Mouse (Mus musculus): ENCODE results near the gene Dnajc16. TPM values are rescaled to one million over a fixed set of nuclear protein-coding genes. Genes with fewer than 3 reads are reported as not detected.

Dnajc16 gene
- total and polyA plus RNA-seq, 3 experiments: 3.2 to 6.8 TPM; not detected in 1

DNA sequence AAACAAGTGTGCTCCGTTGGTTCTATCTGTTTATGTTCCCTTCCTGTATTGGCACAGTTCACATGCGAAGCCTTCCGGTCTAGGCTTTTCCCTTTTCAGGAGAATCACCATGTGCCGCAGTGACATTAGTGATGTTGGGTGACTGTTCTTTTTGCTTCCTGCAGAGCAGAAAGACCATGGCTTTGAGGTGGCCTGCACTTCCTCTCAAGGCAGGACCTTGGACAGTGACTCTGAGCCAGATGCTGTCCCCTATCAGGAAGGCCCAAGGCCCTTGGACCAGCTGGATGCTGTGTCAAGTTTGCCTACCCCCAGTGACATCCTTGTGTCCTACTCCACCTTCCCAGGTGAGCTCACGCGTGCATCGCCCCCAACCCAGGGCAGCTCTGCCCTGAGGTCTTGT lies 20.6 kb upstream of the Dnajc16 start:
- Histone ChIP-seq H3K4me1 (ENCODE audit: control insufficient read depth in 1 of 2, insufficient read depth in 2 of 2, low read length in 2 of 2) (no peaks in the 10 kb centered on the region), H3K36me3 (ENCODE audit: control insufficient read depth in 1 of 2, insufficient read depth in 2 of 2, low read length in 2 of 2) (no peaks in the 10 kb centered on the region), H3K9ac (ENCODE audit: control insufficient read depth, low read depth, low read length, poor library complexity, severe bottlenecking) (no peak overlapping the region), H3K4me3 (ENCODE audit: control insufficient read depth in 1 of 2, insufficient read depth in 1 of 2, low read depth in 2 of 2, low read length in 2 of 2) (no peak overlapping the region), H3K27me3 (ENCODE audit: control insufficient read depth in 1 of 2, insufficient read depth in 2 of 2, low read length in 2 of 2) (no peaks in the 10 kb centered on the region), H3K9me3 (replicated peaks; ENCODE audit: insufficient read depth, low read length) (no peaks in the 10 kb centered on the region), H3K79me2 (ENCODE audit: control insufficient read depth, insufficient read depth, low read length, poor library complexity) (no peaks in the 10 kb centered on the region), H3K27ac (ENCODE audit: control insufficient read depth, low read depth, low read length) (no peak overlapping the region)
- TF ChIP-seq HCFC1 (IDR thresholded peaks at IDR 0.05; ENCODE audit: low read depth, low read length) (no peak), UBTF (IDR thresholded peaks at IDR 0.05; ENCODE audit: borderline replicate concordance, insufficient read depth, low read depth, low read length) (no peak), MAZ (IDR thresholded peaks at IDR 0.05; ENCODE audit: low read depth, low read length) (no peak), USF2 (IDR thresholded peaks at IDR 0.05; ENCODE audit: borderline replicate concordance in 1 of 2, insufficient read depth in 1 of 2, low read depth in 1 of 2, low read length in 2 of 2) (no peak), MYB (IDR thresholded peaks at IDR 0.05; ENCODE audit: low read depth, low read length) (no peak), TAL1 (IDR thresholded peaks at IDR 0.05; ENCODE audit: low read length) (no peak), ZKSCAN1 (IDR thresholded peaks at IDR 0.05; ENCODE audit: low read depth, low read length) (no peak), POLR2AphosphoS2 (IDR thresholded peaks at IDR 0.05; ENCODE audit: low read length) (no peak), POLR2AphosphoS5 (IDR thresholded peaks at IDR 0.05; ENCODE audit: borderline replicate concordance, low read depth, low read length) (no peak)
- DNase-seq (ENCODE audit: low read depth, low spot score): peak; percentile 37

DNA sequence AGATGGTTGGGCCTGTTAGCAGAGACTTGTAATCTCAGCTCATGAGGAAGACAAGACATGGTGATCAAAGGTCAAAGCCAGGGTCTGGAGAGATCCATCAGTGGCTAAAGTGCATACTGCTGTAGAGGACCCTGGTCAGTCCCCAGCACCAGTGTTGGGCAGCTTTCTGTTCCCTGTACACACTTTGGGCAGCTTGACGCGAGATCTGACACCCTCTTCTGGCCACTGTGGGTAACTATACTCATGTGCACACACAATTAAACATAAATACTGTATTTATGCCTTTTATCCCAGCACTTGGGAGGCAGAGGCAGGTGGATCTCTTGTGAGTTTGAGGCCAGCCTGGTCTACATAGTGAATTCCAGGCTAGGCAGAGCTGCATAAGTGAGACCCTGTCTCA lies 20.2 kb upstream of the Dnajc16 start:
- no peaks in the 10 kb centered on the region for H3K4me1 ChIP-seq (ENCODE audit: control insufficient read depth in 1 of 2, insufficient read depth in 2 of 2, low read length in 2 of 2)
- no peak overlapping the region for H3K27ac ChIP-seq (ENCODE audit: control insufficient read depth, low read depth, low read length)
- TF ChIP-seq EP300 (IDR thresholded peaks at IDR 0.05; ENCODE audit: low read depth in 1 of 2, low read length in 2 of 2) (no peak), CTCF (IDR thresholded peaks at IDR 0.05 in 2 of 3, conservative IDR thresholded peaks at IDR 0.05 in 1 of 3; ENCODE audit: control insufficient read depth in 1 of 3, insufficient read depth in 1 of 3, low read depth in 2 of 3, low read length in 3 of 3, poor library complexity in 1 of 3, severe bottlenecking in 1 of 3) (peak in 1 of 3 experiments; percentile 6; a peak in 2 of 6 replicates), ZKSCAN1 (IDR thresholded peaks at IDR 0.05; ENCODE audit: low read depth, low read length) (no peak), USF2 (IDR thresholded peaks at IDR 0.05; ENCODE audit: borderline replicate concordance in 1 of 2, insufficient read depth in 1 of 2, low read depth in 1 of 2, low read length in 2 of 2) (no peak), MEF2A (IDR thresholded peaks at IDR 0.05; ENCODE audit: extremely low read depth, insufficient replicate concordance, low read depth, low read length, poor library complexity, severe bottlenecking) (no peak), UBTF (IDR thresholded peaks at IDR 0.05; ENCODE audit: borderline replicate concordance, insufficient read depth, low read depth, low read length) (no peak), ELF1 (IDR thresholded peaks at IDR 0.05; ENCODE audit: low read depth, low read length) (no peak), TCF12 (IDR thresholded peaks at IDR 0.05; ENCODE audit: low read depth, low read length) (no peak), MAZ (IDR thresholded peaks at IDR 0.05; ENCODE audit: low read depth, low read length) (no peak), JUND (IDR thresholded peaks at IDR 0.05; ENCODE audit: low read depth, low read length) (no peak), MAFK (IDR thresholded peaks at IDR 0.05; ENCODE audit: borderline replicate concordance, low read depth, low read length) (no peak), SMC3 (IDR thresholded peaks at IDR 0.05; ENCODE audit: low read depth, low read length) (peak; percentile 17; the same call in 1 of the 2 replicates)
- no peak overlapping the region for H3K9ac ChIP-seq (ENCODE audit: control insufficient read depth, low read depth, low read length, poor library complexity, severe bottlenecking)
- H3K79me2 ChIP-seq (ENCODE audit: control insufficient read depth, insufficient read depth, low read length, poor library complexity): no peaks in the 10 kb centered on the region
- no peaks in the 10 kb centered on the region for H3K27me3 ChIP-seq (ENCODE audit: control insufficient read depth in 1 of 2, insufficient read depth in 2 of 2, low read length in 2 of 2)
- DNase-seq (ENCODE audit: low read depth, low spot score): peak; percentile 34
- no peaks in the 10 kb centered on the region for H3K36me3 ChIP-seq (ENCODE audit: control insufficient read depth in 1 of 2, insufficient read depth in 2 of 2, low read length in 2 of 2)
- H3K4me3 ChIP-seq (ENCODE audit: control insufficient read depth in 1 of 2, insufficient read depth in 1 of 2, low read depth in 2 of 2, low read length in 2 of 2): no peak overlapping the region
- no peaks in the 10 kb centered on the region for H3K9me3 ChIP-seq (replicated peaks; ENCODE audit: insufficient read depth, low read length)

Measured in MEL (cell line).